Mouse (Mus musculus): Measurements from ENCODE around the gene Stim2. TPM values are rescaled to one million over a fixed set of nuclear protein-coding genes. Genes with fewer than 3 reads are reported as not detected.

The Stim2 gene
- total and polyA plus RNA-seq, 3 experiments, result 16.8 to 21.5 (median 18.2) TPM

DNA sequence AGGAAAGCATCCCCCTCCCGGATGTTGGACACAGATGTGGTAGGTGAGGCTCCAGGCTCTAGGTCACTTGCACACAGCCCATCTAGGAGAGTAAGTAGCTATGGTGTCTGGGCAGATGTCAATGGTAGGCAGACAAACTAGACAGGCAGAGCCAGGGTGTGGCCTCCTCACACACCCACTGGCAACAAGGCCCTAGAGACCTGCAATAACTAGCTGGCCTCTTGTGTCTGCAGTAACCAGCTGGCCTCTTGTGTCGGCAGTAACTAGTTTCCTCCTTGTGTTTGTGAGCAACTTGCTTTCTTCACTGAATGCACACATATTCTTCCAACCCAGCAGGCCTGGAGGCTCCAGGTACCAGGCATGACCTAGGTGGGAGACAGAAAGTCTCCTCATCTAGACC lies 44.5 kb upstream of the Stim2 start:
- Histone ChIP-seq H3K9ac (ENCODE audit: insufficient read depth, low read depth) (no peak overlapping the region), H3K4me3 (replicated peaks in 1 of 3; ENCODE audit: low read depth in 2 of 3, low read length in 2 of 3, poor library complexity in 1 of 3) (no peak overlapping the region), H3K9me3 (replicated peaks; ENCODE audit: low read length) (no peaks in the 10 kb centered on the region), H3K4me2 (ENCODE audit: insufficient read depth, low read depth, poor library complexity, severe bottlenecking) (no peak overlapping the region), H3K27me3 (replicated peaks) (no peaks in the 10 kb centered on the region), H3K79me2 (replicated peaks; ENCODE audit: control insufficient read depth, extremely low read depth, insufficient read depth, poor library complexity, severe bottlenecking) (no peaks in the 10 kb centered on the region), H3K4me1 (ENCODE audit: control insufficient read depth in 1 of 2, insufficient read depth in 2 of 2) (no peaks in the 10 kb centered on the region), H3K36me3 (replicated peaks in 1 of 2; ENCODE audit: control insufficient read depth in 1 of 2, insufficient read depth in 1 of 2, low read length in 1 of 2) (no peaks in the 10 kb centered on the region), H3K27ac (ENCODE audit: insufficient read depth, low read depth) (no peak overlapping the region)
- in situ Hi-C loops (cut with MboI; ENCODE audit: low pct_ligation_motif_present, low pct_unique_long_range_greater_than_20kb, low sequenced_read_pairs) (no loop called here), dilution Hi-C loops (cut with MboI; ENCODE audit: extremely low pct_ligation_motif_present, extremely low pct_unique_long_range_greater_than_20kb, low sequenced_read_pairs) (no loop called here)
- DNase-seq (ENCODE audit: extremely low read depth), result no peak
- TF ChIP-seq MAFK (IDR thresholded peaks at IDR 0.05; ENCODE audit: insufficient replicate concordance, low read length) (no peak), RAD21 (IDR thresholded peaks at IDR 0.05; ENCODE audit: low read depth, low read length) (no peak), SIN3A (IDR thresholded peaks at IDR 0.05; ENCODE audit: low read length) (no peak), ZC3H11A (IDR thresholded peaks at IDR 0.05; ENCODE audit: low read depth, low read length) (no peak), IRF4 (IDR thresholded peaks at IDR 0.05; ENCODE audit: low read depth, low read length) (no peak), BHLHE40 (IDR thresholded peaks at IDR 0.05; ENCODE audit: low read depth, low read length) (no peak), ETS1 (conservative IDR thresholded peaks at IDR 0.05; ENCODE audit: low read depth, low read length) (no peak), GABPA (IDR thresholded peaks at IDR 0.05; ENCODE audit: insufficient replicate concordance, low read depth, low read length) (no peak), MAZ (IDR thresholded peaks at IDR 0.05; ENCODE audit: low read depth, low read length) (no peak), ZKSCAN1 (IDR thresholded peaks at IDR 0.05; ENCODE audit: borderline replicate concordance, low read depth, low read length) (no peak), PAX5 (IDR thresholded peaks at IDR 0.05; ENCODE audit: low read length) (no peak)

DNA sequence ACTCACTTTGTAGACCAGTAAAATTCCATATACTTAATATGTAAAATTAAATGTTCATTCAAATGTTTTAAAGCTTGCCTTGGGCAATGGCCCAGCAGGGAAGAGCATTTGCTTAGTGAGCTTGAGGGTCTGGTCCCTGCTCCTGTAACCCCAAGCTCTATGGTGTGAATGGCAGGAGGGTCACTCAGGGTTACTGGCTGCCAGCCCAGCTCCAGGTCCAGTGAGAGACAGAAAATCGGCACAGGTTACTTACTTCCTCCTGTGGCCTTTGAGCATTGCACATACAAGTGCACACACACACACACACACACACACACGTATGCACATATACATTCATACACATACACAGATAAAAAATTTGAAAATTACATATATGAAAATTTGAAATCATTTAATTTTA lies 42.3 kb upstream of the Stim2 start:
- DNase-seq (ENCODE audit: extremely low read depth), result no peak
- Histone ChIP-seq H3K4me3 (replicated peaks in 1 of 3; ENCODE audit: low read depth in 2 of 3, low read length in 2 of 3, poor library complexity in 1 of 3) (no peak overlapping the region), H3K9me3 (replicated peaks; ENCODE audit: low read length) (no peaks in the 10 kb centered on the region), H3K4me1 (ENCODE audit: control insufficient read depth in 1 of 2, insufficient read depth in 2 of 2) (no peaks in the 10 kb centered on the region), H3K4me2 (ENCODE audit: insufficient read depth, low read depth, poor library complexity, severe bottlenecking) (no peak overlapping the region), H3K27me3 (replicated peaks) (no peaks in the 10 kb centered on the region), H3K27ac (ENCODE audit: insufficient read depth, low read depth) (no peak overlapping the region), H3K79me2 (replicated peaks; ENCODE audit: control insufficient read depth, extremely low read depth, insufficient read depth, poor library complexity, severe bottlenecking) (no peaks in the 10 kb centered on the region), H3K9ac (ENCODE audit: insufficient read depth, low read depth) (no peak overlapping the region), H3K36me3 (replicated peaks in 1 of 2; ENCODE audit: control insufficient read depth in 1 of 2, insufficient read depth in 1 of 2, low read length in 1 of 2) (no peaks in the 10 kb centered on the region)
- dilution Hi-C loops (cut with MboI; ENCODE audit: extremely low pct_ligation_motif_present, extremely low pct_unique_long_range_greater_than_20kb, low sequenced_read_pairs), result no loop called here
- in situ Hi-C loops (cut with MboI; ENCODE audit: low pct_ligation_motif_present, low pct_unique_long_range_greater_than_20kb, low sequenced_read_pairs), result no loop called here
- TF ChIP-seq SIN3A (IDR thresholded peaks at IDR 0.05; ENCODE audit: low read length), result no peak
- no peak for TF ChIP-seq MAZ (IDR thresholded peaks at IDR 0.05; ENCODE audit: low read depth, low read length)
- no peak for TF ChIP-seq TBP (conservative IDR thresholded peaks at IDR 0.05; ENCODE audit: low read depth, low read length)
- TF ChIP-seq USF2 (conservative IDR thresholded peaks at IDR 0.05; ENCODE audit: low read depth, low read length), result no peak
- no peak for TF ChIP-seq EP300 (IDR thresholded peaks at IDR 0.05; ENCODE audit: low read length)
- no peak for TF ChIP-seq E2F4 (IDR thresholded peaks at IDR 0.05; ENCODE audit: insufficient replicate concordance, low read depth, low read length)
- no peak for TF ChIP-seq NELFE (IDR thresholded peaks at IDR 0.05; ENCODE audit: low read depth, low read length)

Data from CH12.LX (cell line).